Mouse (Mus musculus) ES-Bruce4 (cell line): ENCODE data around the gene Brca1. TPM values are rescaled to one million over a fixed set of nuclear protein-coding genes. Genes with fewer than 3 reads are reported as not detected.

ENCODE experiments used
- H3K27ac ChIP-seq: 2 replicates; pipeline ENCODE4 v1.5.1; 2012; ENCODE audit warnings: low read length, inconsistent platforms; ENCODE audit not compliant: insufficient read depth
- H3K27me3 ChIP-seq: 2 replicates; pipeline ENCODE4 v1.6.1; 2012; ENCODE audit warnings: mild to moderate bottlenecking, low read length, inconsistent platforms; ENCODE audit not compliant: control insufficient read depth, poor library complexity, insufficient read depth, severe bottlenecking
- H3K36me3 ChIP-seq: 2 replicates; pipeline ENCODE4 v1.6.1; 2012; ENCODE audit warnings: inconsistent platforms, mild to moderate bottlenecking, low read length, moderate library complexity; ENCODE audit not compliant: control insufficient read depth, poor library complexity, insufficient read depth, severe bottlenecking
- H3K4me1 ChIP-seq: one replicate; pipeline ENCODE4 v1.8.1; 2011; ENCODE audit warnings: low read length; ENCODE audit not compliant: control insufficient read depth, insufficient read depth
- H3K4me3 ChIP-seq: 2 replicates; pipeline ENCODE4 v1.5.1; 2011; ENCODE audit warnings: low read depth, mild to moderate bottlenecking, low read length
- H3K9ac ChIP-seq: 2 replicates; pipeline ENCODE4 v1.6.1; 2012; ENCODE audit warnings: low read depth, mild to moderate bottlenecking, inconsistent platforms; ENCODE audit not compliant: poor library complexity, severe bottlenecking
- H3K9me3 ChIP-seq: replicated peaks from 2 replicates; pipeline ENCODE4 v1.6.1; 2012; ENCODE audit warnings: mild to moderate bottlenecking, low read length, inconsistent platforms; ENCODE audit not compliant: control insufficient read depth, poor library complexity, insufficient read depth, severe bottlenecking
- CTCF ChIP-seq: IDR thresholded peaks from one replicate; pipeline ENCODE4 v1.8.1; 2011; ENCODE audit warnings: low read depth, low read length
- EP300 ChIP-seq: IDR thresholded peaks from 2 replicates; pipeline ENCODE4 v1.6.1; 2011; ENCODE audit warnings: low read depth, low read length; ENCODE audit not compliant: insufficient read depth
- POLR2A ChIP-seq: IDR thresholded peaks from one replicate; pipeline ENCODE4 v1.8.1; 2011; ENCODE audit warnings: low read length; ENCODE audit not compliant: insufficient read depth
- polyA plus RNA-seq: library from polyadenylated mRNA; stranded (reverse); fragments of >200 nt; gene quantifications from 2 replicates; pipeline ENCODE4 v1.2.4, GENCODE M21; 2011; ENCODE audit warnings: low read depth; ENCODE audit not compliant: missing spikeins, insufficient read depth, insufficient read length

Gene Brca1
- polyA plus RNA-seq, 1 experiment: 68.2 TPM

GRCm38 (mm10) chr11:101576116-101576515 lies 24.4 kb upstream of the Brca1 start:
- Histone ChIP-seq H3K4me3 (no peak overlapping the region), H3K4me1 (peaks cover under 1% of the 10 kb centered on the region), H3K36me3 (peaks cover 71% of the 10 kb centered on the region), H3K9me3 (no peaks in the 10 kb centered on the region), H3K9ac (no peak overlapping the region), H3K27me3 (no peaks in the 10 kb centered on the region), H3K27ac (no peak overlapping the region)
- TF ChIP-seq POLR2A (no peak), EP300 (no peak), CTCF (peak; percentile 22)

GRCm38 (mm10) chr11:101568421-101568820 lies 16.7 kb upstream of the Brca1 start:
- Histone ChIP-seq H3K27me3 (no peaks in the 10 kb centered on the region), H3K4me1 (no peaks in the 10 kb centered on the region), H3K4me3 (no peak overlapping the region), H3K9me3 (no peaks in the 10 kb centered on the region), H3K36me3 (peaks cover 75% of the 10 kb centered on the region), H3K27ac (0 out of 2 replicates have a peak overlapping the region, but pooled peaks have one; percentile 67), H3K9ac (no peak overlapping the region)
- TF ChIP-seq POLR2A (no peak), EP300 (peak; percentile 59; the same call in 1 of the 2 replicates)

GRCm38 (mm10) chr11:101562391-101562790 lies 10.6 kb upstream of the Brca1 start:
- TF ChIP-seq EP300: no peak
- no peak for TF ChIP-seq POLR2A
- peak; percentile 67 for TF ChIP-seq CTCF
- no peaks in the 10 kb centered on the region for H3K27me3 ChIP-seq
- H3K27ac ChIP-seq: no peak overlapping the region
- no peak overlapping the region for H3K4me3 ChIP-seq
- H3K9ac ChIP-seq: no peak overlapping the region
- H3K36me3 ChIP-seq: peaks cover 45% of the 10 kb centered on the region
- no peaks in the 10 kb centered on the region for H3K9me3 ChIP-seq
- H3K4me1 ChIP-seq: no peaks in the 10 kb centered on the region

GRCm38 (mm10) chr11:101556954-101557353 lies 5.2 kb upstream of the Brca1 start:
- H3K27me3 ChIP-seq: no peaks in the 10 kb centered on the region
- TF ChIP-seq EP300 (no peak), CTCF (no peak), POLR2A (no peak)
- H3K9ac ChIP-seq: no peak overlapping the region
- no peak overlapping the region for H3K27ac ChIP-seq
- H3K4me3 ChIP-seq: no peak overlapping the region
- no peaks in the 10 kb centered on the region for H3K4me1 ChIP-seq
- no peaks in the 10 kb centered on the region for H3K9me3 ChIP-seq
- peaks cover 28% of the 10 kb centered on the region for H3K36me3 ChIP-seq

GRCm38 (mm10) chr11:101556541-101556940 lies 4.8 kb upstream of the Brca1 start:
- Histone ChIP-seq H3K9me3 (no peaks in the 10 kb centered on the region), H3K4me3 (no peak overlapping the region), H3K9ac (no peak overlapping the region), H3K27ac (no peak overlapping the region), H3K27me3 (no peaks in the 10 kb centered on the region), H3K36me3 (peaks cover 28% of the 10 kb centered on the region), H3K4me1 (no peaks in the 10 kb centered on the region)
- no peak for TF ChIP-seq EP300
- no peak for TF ChIP-seq CTCF
- no peak for TF ChIP-seq POLR2A

- Histone ChIP-seq H3K27me3 (no peaks in the 10 kb centered on the region), H3K4me1 (no peaks in the 10 kb centered on the region), H3K36me3 (peaks cover 19% of the 10 kb centered on the region), H3K27ac (0 out of 2 replicates have a peak overlapping the region, but pooled peaks have one; percentile 16), H3K9me3 (no peaks in the 10 kb centered on the region), H3K4me3 (peak overlapping the region; percentile 95), H3K9ac (peak overlapping the region; percentile 74)
- TF ChIP-seq EP300 (no peak), POLR2A (no peak), CTCF (no peak)
These were observed 1.7 kb upstream of the Brca1 start for GRCm38 (mm10) chr11:101553354-101553930.
